In the genomic region with DNA sequence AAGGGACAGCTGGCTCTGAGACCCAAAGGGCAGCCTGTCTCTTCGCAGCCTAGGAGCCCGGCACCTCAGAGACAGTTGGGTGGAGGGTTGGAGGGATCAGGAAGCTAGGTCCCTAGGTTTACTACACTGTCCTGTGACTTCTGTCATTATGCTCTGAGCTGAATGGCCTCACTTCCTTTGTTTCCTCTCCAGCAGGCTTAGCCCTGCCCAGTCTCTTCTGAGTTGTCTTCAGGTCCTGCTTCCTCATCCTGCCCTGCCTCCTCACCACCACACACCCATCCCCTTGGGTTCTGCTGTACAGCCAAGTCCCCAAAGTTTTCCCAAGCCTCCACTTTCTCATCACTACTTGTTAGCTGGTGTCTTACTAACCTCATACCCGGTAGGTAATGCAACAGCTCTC, we compare ENCODE assay signal across 23 mouse cellular contexts.
DNase-seq lines count a peak whose midpoint lies in the region; ATAC-seq and TF ChIP-seq lines count a peak whose summit lies in the region.
"Had no signal": no experiment of that assay in that cellular context is flagged by ENCODE, and none has a peak within 500 bp of the region (broad histone marks: within the 10 kb centered on the region; RNA-seq: fewer than 3 reads in every experiment).

No protein-coding gene starts in this region.

- DNase-seq in adrenal gland, adult 2 months, result peak; percentile 14
- DNase-seq in adrenal gland, adult 18-20 months (ENCODE audit: low spot score in 2 of 2), result no peak
- no peak for DNase-seq in lung, postnatal 4 days
- no peak for DNase-seq in layer of hippocampus, adult 9-10 months (ENCODE audit: low spot score)
- DNase-seq: cerebellum, adult 2 months; gastrocnemius, postnatal 14 days; kidney, adult 11 months; liver, postnatal 0 days; right cerebral cortex, postnatal 25 days; thymus, adult 18-20 months had no signal

- H3K36me3 ChIP-seq in intestine, embryonic 16.5 days (ENCODE audit: control insufficient read depth, insufficient read depth, low read length), result no peaks in the 10 kb centered on the region
- no peaks in the 10 kb centered on the region for H3K36me3 ChIP-seq in intestine, postnatal 0 days (ENCODE audit: control insufficient read depth, insufficient read depth)
- no peaks in the 10 kb centered on the region for H3K36me3 ChIP-seq in lung, embryonic 15.5 days
- no peaks in the 10 kb centered on the region for H3K36me3 ChIP-seq in megakaryocyte, embryonic 14.5 days (replicated peaks; ENCODE audit: low read length)
- H3K36me3 ChIP-seq: embryonic facial prominence, embryonic 12.5 days; heart, embryonic 12.5 days; limb, embryonic 15.5 days; midbrain, embryonic 15.5 days had no signal

- H3K4me2 ChIP-seq in intestine, embryonic 16.5 days (ENCODE audit: low read depth, low read length), result no peak overlapping the region
- no peak overlapping the region for H3K4me2 ChIP-seq in intestine, postnatal 0 days (replicated peaks; ENCODE audit: low read depth)
- no peak overlapping the region for H3K4me2 ChIP-seq in lung, embryonic 15.5 days
- H3K4me2 ChIP-seq: embryonic facial prominence, embryonic 12.5 days; heart, embryonic 12.5 days; limb, embryonic 15.5 days; midbrain, embryonic 15.5 days had no signal

- no peak for ATAC-seq in intestine, embryonic 16.5 days
- no peak for ATAC-seq in intestine, postnatal 0 days
- ATAC-seq in lung, embryonic 15.5 days (ENCODE audit: borderline replicate concordance, extremely low read depth, low FRiP score, low TSS enrichment), result peak; percentile 35; the same call in 1 of the 2 replicates
- ATAC-seq: CD4-positive, CD25-positive, alpha-beta regulatory T cell, adult 4 months; forebrain, embryonic 14.5 days; hindbrain, embryonic 16.5 days; liver, postnatal 0 days; midbrain, embryonic 15.5 days; Patski had no signal

- WGBS in intestine, embryonic 16.5 days, result 88% methylated on average over 3 of the region's 3 CpGs
- 82% methylated on average over 3 of the region's 3 CpGs for WGBS in intestine, postnatal 0 days
- 80% methylated on average over 3 of the region's 3 CpGs for WGBS in lung, embryonic 15.5 days

- 0 out of 2 replicates have a peak overlapping the region, but pooled peaks have one; percentile 11 for H3K27ac ChIP-seq in intestine, embryonic 16.5 days (ENCODE audit: low read length)
- no peak overlapping the region for H3K27ac ChIP-seq in intestine, postnatal 0 days (ENCODE audit: low read depth, low read length)
- H3K27ac ChIP-seq in lung, embryonic 15.5 days, result no peak overlapping the region
- H3K27ac ChIP-seq: embryonic facial prominence, embryonic 12.5 days; limb, embryonic 15.5 days; midbrain, embryonic 15.5 days had no signal

- peaks cover 5% of the 10 kb centered on the region; the same call in 1 of the 2 replicates for H3K4me1 ChIP-seq in intestine, embryonic 16.5 days (ENCODE audit: control insufficient read depth, insufficient read depth, low read length)
- H3K4me1 ChIP-seq in intestine, postnatal 0 days (replicated peaks; ENCODE audit: control insufficient read depth, insufficient read depth, low read length), result no peaks in the 10 kb centered on the region
- peaks cover 17% of the 10 kb centered on the region; the same call in 1 of the 2 replicates for H3K4me1 ChIP-seq in lung, embryonic 15.5 days
- H3K4me1 ChIP-seq in megakaryocyte, embryonic 14.5 days, result peaks cover 73% of the 10 kb centered on the region
- H3K4me1 ChIP-seq: midbrain, embryonic 15.5 days had no signal

- no peak overlapping the region for H3K9ac ChIP-seq in intestine, embryonic 16.5 days (ENCODE audit: low read depth, low read length)
- H3K9ac ChIP-seq in intestine, postnatal 0 days (ENCODE audit: low read depth, low read length), result no peak overlapping the region
- no peak overlapping the region for H3K9ac ChIP-seq in lung, embryonic 15.5 days
- H3K9ac ChIP-seq: embryonic facial prominence, embryonic 12.5 days; heart, embryonic 12.5 days; limb, embryonic 15.5 days; liver, postnatal 0 days; midbrain, embryonic 15.5 days had no signal

- no peak for TF ChIP-seq CTCF in intestine, postnatal 0 days (IDR thresholded peaks at IDR 0.05; ENCODE audit: low read depth)

- no peaks in the 10 kb centered on the region for H3K9me3 ChIP-seq in intestine, embryonic 16.5 days (ENCODE audit: control insufficient read depth, low read length)
- no peaks in the 10 kb centered on the region for H3K9me3 ChIP-seq in intestine, postnatal 0 days (ENCODE audit: control insufficient read depth)
- H3K9me3 ChIP-seq in lung, embryonic 15.5 days, result no peaks in the 10 kb centered on the region
- no peaks in the 10 kb centered on the region for H3K9me3 ChIP-seq in megakaryocyte, embryonic 14.5 days
- H3K9me3 ChIP-seq: embryonic facial prominence, embryonic 12.5 days; heart, embryonic 12.5 days; limb, embryonic 15.5 days; midbrain, embryonic 15.5 days had no signal

- no peak overlapping the region for H3K4me3 ChIP-seq in intestine, embryonic 16.5 days (ENCODE audit: low read length)
- no peak overlapping the region for H3K4me3 ChIP-seq in intestine, postnatal 0 days (ENCODE audit: low read depth, low read length)
- H3K4me3 ChIP-seq in lung, embryonic 15.5 days, result no peak overlapping the region
- peak overlapping the region; percentile 65 for H3K4me3 ChIP-seq in megakaryocyte, embryonic 14.5 days (replicated peaks)
- H3K4me3 ChIP-seq: embryonic facial prominence, embryonic 12.5 days; erythroblast, embryonic 14.5 days; heart, embryonic 12.5 days; limb, embryonic 15.5 days; midbrain, embryonic 15.5 days had no signal

- H3K27me3 ChIP-seq in intestine, embryonic 16.5 days (replicated peaks; ENCODE audit: control insufficient read depth, insufficient read depth, low read length), result no peaks in the 10 kb centered on the region
- H3K27me3 ChIP-seq in intestine, postnatal 0 days (replicated peaks; ENCODE audit: control insufficient read depth, insufficient read depth, low read length), result no peaks in the 10 kb centered on the region
- no peaks in the 10 kb centered on the region for H3K27me3 ChIP-seq in lung, embryonic 15.5 days
- no peaks in the 10 kb centered on the region for H3K27me3 ChIP-seq in megakaryocyte, embryonic 14.5 days (replicated peaks)
- H3K27me3 ChIP-seq: embryonic facial prominence, embryonic 12.5 days; heart, embryonic 12.5 days; limb, embryonic 15.5 days; midbrain, embryonic 15.5 days; Patski had no signal
